Comparison of ENCODE assay signal across 14 mouse cellular contexts in the genomic region with DNA sequence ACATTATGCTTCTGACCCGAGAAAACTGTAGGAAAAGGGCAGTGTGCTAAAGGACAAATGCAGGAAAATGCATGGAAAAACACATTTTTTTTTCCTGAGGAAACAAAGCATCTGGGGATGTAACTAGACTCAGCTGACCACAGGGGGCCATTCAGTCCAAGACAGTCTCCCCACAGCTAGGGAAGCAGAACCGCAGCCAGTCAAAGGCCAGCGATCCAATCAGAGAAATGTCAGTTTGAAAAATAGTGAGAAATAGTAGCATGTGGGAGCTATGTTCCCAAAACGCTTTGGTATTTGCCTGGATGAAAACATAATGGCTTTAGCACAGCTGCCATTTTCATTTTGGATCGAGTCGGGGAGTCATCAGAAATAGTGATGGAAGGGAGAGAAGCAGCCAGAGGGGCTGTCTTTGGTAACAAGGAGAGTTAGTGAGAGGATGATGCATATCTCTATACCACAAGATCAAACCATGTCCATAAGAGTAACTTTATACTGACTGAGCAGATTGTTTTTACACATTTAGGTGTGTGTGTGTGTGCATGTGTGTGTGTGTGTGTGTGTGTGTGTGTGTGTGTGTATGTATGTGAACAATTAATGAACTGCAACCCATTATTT.
DNase-seq lines count a peak whose midpoint lies in the region; ATAC-seq and TF ChIP-seq lines count a peak whose summit lies in the region.
"Had no signal": no experiment of that assay in that cellular context is flagged by ENCODE, and none has a peak within 500 bp of the region (broad histone marks: within the 10 kb centered on the region; RNA-seq: fewer than 3 reads in every experiment).

No protein-coding gene starts in this region.

- no peak overlapping the region for H3K4me2 ChIP-seq in forebrain, embryonic 12.5 days
- H3K4me2 ChIP-seq in forebrain, embryonic 15.5 days (replicated peaks) = no peak overlapping the region
- peak overlapping the region; percentile 1; the same call in 1 of the 2 replicates for H3K4me2 ChIP-seq in embryonic facial prominence, embryonic 14.5 days (ENCODE audit: low read depth, low read length)
- peak overlapping the region; percentile 35 for H3K4me2 ChIP-seq in neural tube, embryonic 13.5 days
- H3K4me2 ChIP-seq in intestine, postnatal 0 days (replicated peaks; ENCODE audit: low read depth) = no peak overlapping the region
- H3K4me2 ChIP-seq: heart, embryonic 11.5 days had no signal

- H3K36me3 ChIP-seq in forebrain, embryonic 12.5 days (replicated peaks) = no peaks in the 10 kb centered on the region
- H3K36me3 ChIP-seq in forebrain, embryonic 15.5 days = no peaks in the 10 kb centered on the region
- H3K36me3 ChIP-seq in embryonic facial prominence, embryonic 14.5 days (ENCODE audit: control insufficient read depth, insufficient read depth, low read length) = no peaks in the 10 kb centered on the region
- H3K36me3 ChIP-seq in midbrain, embryonic 10.5 days = no peaks in the 10 kb centered on the region
- no peaks in the 10 kb centered on the region for H3K36me3 ChIP-seq in neural tube, embryonic 13.5 days
- no peaks in the 10 kb centered on the region for H3K36me3 ChIP-seq in intestine, postnatal 0 days (ENCODE audit: control insufficient read depth, insufficient read depth)

- H3K27me3 ChIP-seq in forebrain, embryonic 12.5 days = no peaks in the 10 kb centered on the region
- H3K27me3 ChIP-seq in forebrain, embryonic 15.5 days = no peaks in the 10 kb centered on the region
- H3K27me3 ChIP-seq in embryonic facial prominence, embryonic 14.5 days (replicated peaks; ENCODE audit: control insufficient read depth, insufficient read depth, low read length) = no peaks in the 10 kb centered on the region
- no peaks in the 10 kb centered on the region for H3K27me3 ChIP-seq in midbrain, embryonic 10.5 days (ENCODE audit: low read depth, poor library complexity, severe bottlenecking)
- no peaks in the 10 kb centered on the region for H3K27me3 ChIP-seq in neural tube, embryonic 13.5 days
- H3K27me3 ChIP-seq in intestine, postnatal 0 days (replicated peaks; ENCODE audit: control insufficient read depth, insufficient read depth, low read length) = no peaks in the 10 kb centered on the region

- TF ChIP-seq CTCF in intestine, postnatal 0 days (IDR thresholded peaks at IDR 0.05; ENCODE audit: low read depth) = no peak

- H3K27ac ChIP-seq in forebrain, embryonic 12.5 days = no peak overlapping the region
- H3K27ac ChIP-seq in forebrain, embryonic 15.5 days (replicated peaks) = no peak overlapping the region
- no peak overlapping the region for H3K27ac ChIP-seq in embryonic facial prominence, embryonic 14.5 days (replicated peaks; ENCODE audit: low read depth, low read length)
- H3K27ac ChIP-seq in midbrain, embryonic 10.5 days (replicated peaks) = no peak overlapping the region
- H3K27ac ChIP-seq in neural tube, embryonic 13.5 days (replicated peaks) = peak overlapping the region; percentile 54
- H3K27ac ChIP-seq in intestine, postnatal 0 days (ENCODE audit: low read depth, low read length) = no peak overlapping the region
- H3K27ac ChIP-seq: kidney, postnatal 0 days had no signal

- no peaks in the 10 kb centered on the region for H3K9me3 ChIP-seq in forebrain, embryonic 12.5 days
- H3K9me3 ChIP-seq in forebrain, embryonic 15.5 days = no peaks in the 10 kb centered on the region
- no peaks in the 10 kb centered on the region for H3K9me3 ChIP-seq in embryonic facial prominence, embryonic 14.5 days (ENCODE audit: control insufficient read depth, low read length)
- no peaks in the 10 kb centered on the region for H3K9me3 ChIP-seq in midbrain, embryonic 10.5 days (replicated peaks)
- H3K9me3 ChIP-seq in neural tube, embryonic 13.5 days = no peaks in the 10 kb centered on the region
- H3K9me3 ChIP-seq in intestine, postnatal 0 days (ENCODE audit: control insufficient read depth) = no peaks in the 10 kb centered on the region

- H3K4me3 ChIP-seq in forebrain, embryonic 12.5 days (replicated peaks) = no peak overlapping the region
- no peak overlapping the region for H3K4me3 ChIP-seq in forebrain, embryonic 15.5 days
- no peak overlapping the region for H3K4me3 ChIP-seq in embryonic facial prominence, embryonic 14.5 days (ENCODE audit: low read depth, low read length)
- no peak overlapping the region for H3K4me3 ChIP-seq in midbrain, embryonic 10.5 days
- peak overlapping the region; percentile 12; the same call in 1 of the 2 replicates for H3K4me3 ChIP-seq in neural tube, embryonic 13.5 days
- H3K4me3 ChIP-seq in intestine, postnatal 0 days (ENCODE audit: low read depth, low read length) = no peak overlapping the region
- H3K4me3 ChIP-seq: erythroblast, embryonic 14.5 days had no signal

- peak; percentile 2 for DNase-seq in embryonic facial prominence, embryonic 14.5 days (ENCODE audit: low spot score)
- DNase-seq in midbrain, embryonic 10.5 days (ENCODE audit: low spot score) = peak; percentile 19
- DNase-seq in layer of hippocampus, adult 9-10 months (ENCODE audit: low spot score) = no peak
- DNase-seq in heart, adult 9 months (ENCODE audit: low spot score in 2 of 2) = no peak
- DNase-seq: cerebellum, adult 9-10 months; gastrocnemius, postnatal 14 days; lung, adult 18-20 months had no signal

- H3K4me1 ChIP-seq in forebrain, embryonic 12.5 days = no peaks in the 10 kb centered on the region
- H3K4me1 ChIP-seq in forebrain, embryonic 15.5 days = no peaks in the 10 kb centered on the region
- no peaks in the 10 kb centered on the region for H3K4me1 ChIP-seq in embryonic facial prominence, embryonic 14.5 days (ENCODE audit: control insufficient read depth, insufficient read depth, low read length)
- peaks cover 6% of the 10 kb centered on the region; the same call in 1 of the 2 replicates for H3K4me1 ChIP-seq in midbrain, embryonic 10.5 days
- peaks cover 7% of the 10 kb centered on the region for H3K4me1 ChIP-seq in neural tube, embryonic 13.5 days (replicated peaks)
- no peaks in the 10 kb centered on the region for H3K4me1 ChIP-seq in intestine, postnatal 0 days (replicated peaks; ENCODE audit: control insufficient read depth, insufficient read depth, low read length)

- no peak overlapping the region for H3K9ac ChIP-seq in forebrain, embryonic 12.5 days
- H3K9ac ChIP-seq in forebrain, embryonic 15.5 days (replicated peaks) = no peak overlapping the region
- H3K9ac ChIP-seq in embryonic facial prominence, embryonic 14.5 days (ENCODE audit: low read depth, low read length) = no peak overlapping the region
- no peak overlapping the region for H3K9ac ChIP-seq in neural tube, embryonic 13.5 days
- no peak overlapping the region for H3K9ac ChIP-seq in intestine, postnatal 0 days (ENCODE audit: low read depth, low read length)

- 30% methylated on average over 6 of the region's 6 CpGs for WGBS in forebrain, embryonic 12.5 days
- WGBS in forebrain, embryonic 15.5 days = 30% methylated on average over 6 of the region's 6 CpGs
- 42% methylated on average over 6 of the region's 6 CpGs for WGBS in embryonic facial prominence, embryonic 14.5 days
- 50% methylated on average over 6 of the region's 6 CpGs for WGBS in midbrain, embryonic 10.5 days
- 27% methylated on average over 6 of the region's 6 CpGs for WGBS in neural tube, embryonic 13.5 days
- WGBS in intestine, postnatal 0 days = 79% methylated on average over 6 of the region's 6 CpGs

- ATAC-seq in forebrain, embryonic 12.5 days (ENCODE audit: low FRiP score) = peak; percentile 72
- no peak for ATAC-seq in forebrain, embryonic 15.5 days (replicated peaks)
- no peak for ATAC-seq in embryonic facial prominence, embryonic 14.5 days (ENCODE audit: low read depth)
- no peak for ATAC-seq in neural tube, embryonic 13.5 days (ENCODE audit: low read depth)
- ATAC-seq in intestine, postnatal 0 days = no peak

Comparison
In these comparisons a context has a peak if more than half of its experiments do, and no peak if none do; other contexts are left out.
1. H3K4me2 ChIP-seq: peak in embryonic facial prominence, embryonic 14.5 days (single experiment) and neural tube, embryonic 13.5 days (single experiment); none in forebrain, embryonic 12.5 days (single experiment), forebrain, embryonic 15.5 days (single experiment) and intestine, postnatal 0 days (single experiment).
2. DNase-seq: peak in embryonic facial prominence, embryonic 14.5 days (single experiment) and midbrain, embryonic 10.5 days (single experiment); none in layer of hippocampus, adult 9-10 months (single experiment) and heart, adult 9 months (0 of 2).